Comparison of ENCODE assay signal across 26 mouse cellular contexts in the genomic region with DNA sequence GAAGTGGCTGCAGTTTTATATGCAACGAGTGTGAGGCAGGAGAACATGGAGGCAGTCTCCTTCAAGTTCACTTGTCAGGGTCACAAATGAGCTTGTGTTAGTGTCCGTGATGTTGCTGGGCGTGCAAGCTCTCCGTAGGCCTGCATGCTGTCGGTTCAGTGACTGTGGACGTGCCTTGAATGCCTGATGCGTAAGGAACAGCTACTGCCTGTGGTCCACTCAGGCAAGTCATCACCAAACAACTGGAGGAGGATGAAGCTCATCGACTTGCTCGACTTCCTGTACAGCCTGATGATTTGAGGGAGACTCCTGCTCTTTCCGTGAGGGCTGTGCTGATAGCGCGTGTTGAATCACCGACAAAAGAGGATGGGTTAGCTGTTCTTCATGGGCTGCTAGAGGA.
DNase-seq lines count a peak whose midpoint lies in the region; ATAC-seq and TF ChIP-seq lines count a peak whose summit lies in the region.
"Had no signal": no experiment of that assay in that cellular context is flagged by ENCODE, and none has a peak within 500 bp of the region (broad histone marks: within the 10 kb centered on the region; RNA-seq: fewer than 3 reads in every experiment).

No protein-coding gene starts in this region.

- TF ChIP-seq CTCF in midbrain, postnatal 0 days (IDR thresholded peaks at IDR 0.05), result no peak

- no peak overlapping the region for H3K9ac ChIP-seq in kidney, embryonic 14.5 days (ENCODE audit: low read depth, low read length)
- H3K9ac ChIP-seq in midbrain, embryonic 13.5 days (replicated peaks), result no peak overlapping the region
- H3K9ac ChIP-seq in midbrain, embryonic 16.5 days (ENCODE audit: low read depth, low read length), result no peak overlapping the region
- no peak overlapping the region for H3K9ac ChIP-seq in midbrain, postnatal 0 days (replicated peaks; ENCODE audit: low read length, poor library complexity, severe bottlenecking)
- H3K9ac ChIP-seq: limb, embryonic 15.5 days; liver, embryonic 14.5 days; lung, embryonic 14.5 days; neural tube, embryonic 13.5 days had no signal

- H3K4me3 ChIP-seq in kidney, embryonic 14.5 days (ENCODE audit: low read length), result no peak overlapping the region
- H3K4me3 ChIP-seq in midbrain, embryonic 13.5 days (replicated peaks), result no peak overlapping the region
- no peak overlapping the region for H3K4me3 ChIP-seq in midbrain, embryonic 16.5 days (ENCODE audit: low read depth, low read length)
- no peak overlapping the region for H3K4me3 ChIP-seq in midbrain, postnatal 0 days (ENCODE audit: low read depth, low read length)
- H3K4me3 ChIP-seq: embryonic facial prominence, embryonic 10.5 days; layer of hippocampus, adult 2 months; left cerebral cortex, adult 2 months; limb, embryonic 15.5 days; myocyte; neural tube, embryonic 13.5 days had no signal

- no peaks in the 10 kb centered on the region for H3K27me3 ChIP-seq in kidney, embryonic 14.5 days (ENCODE audit: control insufficient read depth, insufficient read depth, low read length)
- no peaks in the 10 kb centered on the region for H3K27me3 ChIP-seq in midbrain, embryonic 13.5 days
- H3K27me3 ChIP-seq in midbrain, embryonic 16.5 days (ENCODE audit: control insufficient read depth, insufficient read depth, low read depth, low read length), result no peaks in the 10 kb centered on the region
- H3K27me3 ChIP-seq in midbrain, postnatal 0 days (ENCODE audit: insufficient read depth, low read length), result no peaks in the 10 kb centered on the region
- H3K27me3 ChIP-seq: limb, embryonic 15.5 days; neural tube, embryonic 13.5 days had no signal

- no peaks in the 10 kb centered on the region for H3K36me3 ChIP-seq in kidney, embryonic 14.5 days (ENCODE audit: control insufficient read depth, insufficient read depth, low read length)
- H3K36me3 ChIP-seq in midbrain, embryonic 13.5 days, result no peaks in the 10 kb centered on the region
- H3K36me3 ChIP-seq in midbrain, embryonic 16.5 days (ENCODE audit: control insufficient read depth, insufficient read depth, low read length), result no peaks in the 10 kb centered on the region
- H3K36me3 ChIP-seq in midbrain, postnatal 0 days (ENCODE audit: insufficient read depth, low read length), result no peaks in the 10 kb centered on the region
- H3K36me3 ChIP-seq: embryonic facial prominence, embryonic 10.5 days; limb, embryonic 15.5 days; neural tube, embryonic 13.5 days had no signal

- no peak for ATAC-seq in kidney, embryonic 14.5 days (ENCODE audit: low FRiP score, low TSS enrichment)
- ATAC-seq in midbrain, embryonic 13.5 days, result peak; percentile 61; the same call in 1 of the 2 replicates
- ATAC-seq in midbrain, embryonic 16.5 days, result no peak
- no peak for ATAC-seq in midbrain, postnatal 0 days (ENCODE audit: low FRiP score)
- ATAC-seq: activated CD4-positive, CD25-positive, alpha-beta regulatory T cell, adult 4 months; intestine, postnatal 0 days had no signal

- no peak overlapping the region for H3K27ac ChIP-seq in kidney, embryonic 14.5 days (ENCODE audit: low read depth, low read length)
- H3K27ac ChIP-seq in midbrain, embryonic 13.5 days, result no peak overlapping the region; the same call in 1 of the 2 replicates
- H3K27ac ChIP-seq in midbrain, embryonic 16.5 days (ENCODE audit: low read length), result no peak overlapping the region
- H3K27ac ChIP-seq in midbrain, postnatal 0 days (ENCODE audit: low read depth, low read length), result no peak overlapping the region
- H3K27ac ChIP-seq: embryonic facial prominence, embryonic 10.5 days; layer of hippocampus, adult 2 months; left cerebral cortex, adult 2 months; limb, embryonic 15.5 days; liver, embryonic 14.5 days; neural tube, embryonic 13.5 days had no signal

- H3K9me3 ChIP-seq in kidney, embryonic 14.5 days (ENCODE audit: control insufficient read depth, low read length), result no peaks in the 10 kb centered on the region
- H3K9me3 ChIP-seq in midbrain, embryonic 13.5 days, result no peaks in the 10 kb centered on the region
- no peaks in the 10 kb centered on the region for H3K9me3 ChIP-seq in midbrain, embryonic 16.5 days (replicated peaks; ENCODE audit: control insufficient read depth, low read length, poor library complexity, severe bottlenecking)
- H3K9me3 ChIP-seq in midbrain, postnatal 0 days (ENCODE audit: low read length), result no peaks in the 10 kb centered on the region
- H3K9me3 ChIP-seq: embryonic facial prominence, embryonic 10.5 days; limb, embryonic 15.5 days; neural tube, embryonic 13.5 days had no signal

- H3K4me1 ChIP-seq in kidney, embryonic 14.5 days (ENCODE audit: control insufficient read depth, insufficient read depth, low read length), result no peaks in the 10 kb centered on the region
- peaks cover 17% of the 10 kb centered on the region for H3K4me1 ChIP-seq in midbrain, embryonic 13.5 days (replicated peaks)
- no peaks in the 10 kb centered on the region for H3K4me1 ChIP-seq in midbrain, embryonic 16.5 days (ENCODE audit: control insufficient read depth, insufficient read depth, low read length)
- no peaks in the 10 kb centered on the region for H3K4me1 ChIP-seq in midbrain, postnatal 0 days (ENCODE audit: insufficient read depth, low read length)
- H3K4me1 ChIP-seq: embryonic facial prominence, embryonic 10.5 days; limb, embryonic 15.5 days; neural tube, embryonic 13.5 days had no signal

- H3K4me2 ChIP-seq in kidney, embryonic 14.5 days (replicated peaks; ENCODE audit: low read depth, low read length), result no peak overlapping the region
- no peak overlapping the region for H3K4me2 ChIP-seq in midbrain, embryonic 13.5 days (replicated peaks)
- H3K4me2 ChIP-seq in midbrain, embryonic 16.5 days (ENCODE audit: low read length), result no peak overlapping the region
- H3K4me2 ChIP-seq in midbrain, postnatal 0 days (ENCODE audit: low read depth, low read length, poor library complexity, severe bottlenecking), result no peak overlapping the region
- H3K4me2 ChIP-seq: heart, embryonic 11.5 days; limb, embryonic 15.5 days; lung, embryonic 14.5 days; neural tube, embryonic 13.5 days had no signal

- 62% methylated on average over 13 of the region's 13 CpGs for WGBS in kidney, embryonic 14.5 days
- WGBS in midbrain, embryonic 13.5 days, result 86% methylated on average over 13 of the region's 13 CpGs
- 80% methylated on average over 13 of the region's 13 CpGs for WGBS in midbrain, embryonic 16.5 days
- WGBS in midbrain, postnatal 0 days, result 77% methylated on average over 13 of the region's 13 CpGs

- DNase-seq in cerebellum, postnatal 10 days, result peak; percentile 41 to 52
- no peak for DNase-seq in cerebellum, adult 11-12 months
- DNase-seq in kidney, postnatal 10 days, result peak; percentile 29
- DNase-seq in midbrain, postnatal 0 days (ENCODE audit: low spot score), result peak; percentile 58
- no peak for DNase-seq in retina, postnatal 1 day
- DNase-seq: adrenal gland, postnatal 14 days; gastrocnemius, postnatal 36 days; heart, postnatal 10 days; kidney, postnatal 14 days; lung, embryonic 14.5 days; right cerebral cortex, adult 18-20 months; right cerebral cortex, postnatal 4 days; thymus, postnatal 25 days had no signal

Comparison
In these comparisons a context has a peak if more than half of its experiments do, and no peak if none do; other contexts are left out.
1. DNase-seq: peak in cerebellum, postnatal 10 days (2 of 2), kidney, postnatal 10 days (single experiment) and midbrain, postnatal 0 days (single experiment); none in cerebellum, adult 11-12 months (single experiment) and retina, postnatal 1 day (single experiment).